Mouse (Mus musculus) MN1 (cell line): Measurements from ENCODE around the gene Rrp36.
A peak's percentile ranks its signal among the peaks of the same experiment; 100 is the strongest.

Source experiments
- DNase-seq: peaks from one replicate; pipeline ENCODE4 v3.0.0-alpha.2; 2016; ENCODE audit warnings: low spot score

The Rrp36 gene

GRCm38 (mm10) chr17:46673850-46674529 is at the start of gene Rrp36:
TSS of gene Rrp36 (minus strand) at chr17:46674352.
- peak; percentile 95 for DNase-seq

- DNase-seq: no peak
These were observed 46.9 kb upstream of the Rrp36 start for GRCm38 (mm10) chr17:46721077-46721476.

GRCm38 (mm10) chr17:46714756-46715481 is 40.8 kb upstream of the Rrp36 start:
- no peak for DNase-seq

- DNase-seq: no peak
These were observed 39.7 kb upstream of the Rrp36 start for GRCm38 (mm10) chr17:46713849-46714248.

- no peak for DNase-seq
These were observed 38.3 kb upstream of the Rrp36 start for GRCm38 (mm10) chr17:46712442-46712841.

- DNase-seq: peak; percentile 69
These were observed 37.6 kb upstream of the Rrp36 start for GRCm38 (mm10) chr17:46711612-46712271.

GRCm38 (mm10) chr17:46710959-46711597 is 36.9 kb upstream of the Rrp36 start, which contains the start of gene Pex6:
TSS of gene Pex6 (plus strand) at chr17:46711463.
- DNase-seq: peak; percentile 95

GRCm38 (mm10) chr17:46706375-46707089 is 32.4 kb upstream of the Rrp36 start:
- no peak for DNase-seq

GRCm38 (mm10) chr17:46704887-46705835 is 31.0 kb upstream of the Rrp36 start, which contains the start of gene Ppp2r5d:
TSS of gene Ppp2r5d (minus strand) at chr17:46705111.
- peak; percentile 99 for DNase-seq

GRCm38 (mm10) chr17:46703971-46704886 is 30.1 kb upstream of the Rrp36 start:
- peak; percentile 32 for DNase-seq

- no peak for DNase-seq
These were observed 28.4 kb upstream of the Rrp36 start for GRCm38 (mm10) chr17:46702506-46702905.

GRCm38 (mm10) chr17:46702100-46702499 is 27.9 kb upstream of the Rrp36 start:
- DNase-seq: no peak

GRCm38 (mm10) chr17:46701489-46701888 is 27.3 kb upstream of the Rrp36 start:
- no peak for DNase-seq

- no peak for DNase-seq
These were observed 25.8 kb upstream of the Rrp36 start for GRCm38 (mm10) chr17:46699912-46700311.

GRCm38 (mm10) chr17:46699245-46699644 is 25.1 kb upstream of the Rrp36 start:
- DNase-seq: no peak

- no peak for DNase-seq
These were observed 24.4 kb upstream of the Rrp36 start for GRCm38 (mm10) chr17:46698515-46698914.

- DNase-seq: no peak
These were observed 20.4 kb upstream of the Rrp36 start for GRCm38 (mm10) chr17:46694517-46695063.

GRCm38 (mm10) chr17:46691390-46691789 is 17.2 kb upstream of the Rrp36 start:
- no peak for DNase-seq

GRCm38 (mm10) chr17:46690665-46691064 is 16.5 kb upstream of the Rrp36 start:
- DNase-seq: no peak
